Mouse (Mus musculus): ENCODE data around the gene Tyw5.

Gene Tyw5

GRCm38 (mm10) chr1:57387876-57388275 lies 19.0 kb downstream of the Tyw5 start:
- no peak for DNase-seq (ENCODE audit: low read depth, low spot score)

- no peak for DNase-seq (ENCODE audit: low read depth, low spot score)
Observed at GRCm38 (mm10) chr1:57386519-57386918, 20.4 kb downstream of the Tyw5 start.

- DNase-seq (ENCODE audit: low read depth, low spot score) = peak; percentile 99
Observed at GRCm38 (mm10) chr1:57377376-57378341, 29.2 kb downstream of the Tyw5 start, which contains the start of gene 1700066M21Rik. 1700066M21Rik (plus strand) TSS chr1:57377620.

GRCm38 (mm10) chr1:57376806-57377205 lies 30.1 kb downstream of the Tyw5 start:
- DNase-seq (ENCODE audit: low read depth, low spot score) = no peak

- DNase-seq (ENCODE audit: low read depth, low spot score) = no peak
Observed at GRCm38 (mm10) chr1:57375276-57375675, 31.6 kb downstream of the Tyw5 start.

- DNase-seq (ENCODE audit: low read depth, low spot score) = no peak
Observed at GRCm38 (mm10) chr1:57370451-57370850, 36.5 kb downstream of the Tyw5 start.

- peak; percentile 29 for DNase-seq (ENCODE audit: low read depth, low spot score)
Observed at GRCm38 (mm10) chr1:57369111-57369510, 37.8 kb downstream of the Tyw5 start.

- no peak for DNase-seq (ENCODE audit: low read depth, low spot score)
Observed at GRCm38 (mm10) chr1:57367446-57367845, 39.5 kb downstream of the Tyw5 start.

GRCm38 (mm10) chr1:57358546-57358945 lies 48.4 kb downstream of the Tyw5 start:
- no peak for DNase-seq (ENCODE audit: low read depth, low spot score)

GRCm38 (mm10) chr1:57351941-57352340 lies 55.0 kb downstream of the Tyw5 start:
- DNase-seq (ENCODE audit: low read depth, low spot score) = peak; percentile 75

GRCm38 (mm10) chr1:57347487-57347886 lies 59.4 kb downstream of the Tyw5 start:
- no peak for DNase-seq (ENCODE audit: low read depth, low spot score)

GRCm38 (mm10) chr1:57341197-57341596 lies 65.7 kb downstream of the Tyw5 start:
- DNase-seq (ENCODE audit: low read depth, low spot score) = no peak

- DNase-seq (ENCODE audit: low read depth, low spot score) = peak; percentile 29
Observed at GRCm38 (mm10) chr1:57339156-57339796, 67.6 kb downstream of the Tyw5 start.
